Mouse (Mus musculus) layer of hippocampus, adult 18-20 months (tissue): ENCODE results near the gene Dnm1. TPM values are rescaled to one million over a fixed set of nuclear protein-coding genes. Genes with fewer than 3 reads are reported as not detected.

ENCODE experiments used
- DNase-seq, 2 experiments: peaks; one replicate each; pipeline ENCODE4 v3.0.0; 2022; ENCODE audit warnings: low spot score in 2 of 2
- total RNA-seq, 2 experiments: library from RNA; stranded (reverse); gene quantifications; 2 replicates each; pipeline ENCODE4 v1.2.3; 2021

Dnm1 gene
- total RNA-seq, 2 experiments from 2014 or later = 1,288 to 1,307 TPM

GRCm38 (mm10) chr2:32340836-32341633 lies 12.1 kb downstream of the Dnm1 start:
- DNase-seq = peak in 1 of 2 experiments; percentile 75

GRCm38 (mm10) chr2:32339912-32340642 lies 13.1 kb downstream of the Dnm1 start:
- no peak for DNase-seq

DNA sequence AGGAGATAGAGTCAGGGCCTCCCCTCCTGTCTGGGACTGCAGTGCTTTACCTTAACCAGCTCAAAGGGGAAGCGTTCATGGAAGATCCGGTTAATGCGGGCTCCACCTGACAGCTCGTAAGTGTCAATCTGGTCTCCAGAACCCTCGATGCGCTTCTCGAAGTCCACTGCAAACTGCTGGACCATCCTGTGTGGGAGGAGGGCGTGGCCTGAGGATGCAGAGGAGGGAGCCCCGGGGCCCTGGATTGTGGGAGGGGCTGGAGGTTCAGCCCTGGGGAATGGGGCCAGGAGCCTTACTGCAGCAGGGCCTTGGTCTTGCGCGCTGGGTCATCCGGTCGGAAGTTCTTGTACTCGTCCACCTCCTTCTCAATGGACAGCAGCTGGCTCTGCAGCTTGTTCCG lies 17.2 kb downstream of the Dnm1 start:
- DNase-seq = no peak

DNA sequence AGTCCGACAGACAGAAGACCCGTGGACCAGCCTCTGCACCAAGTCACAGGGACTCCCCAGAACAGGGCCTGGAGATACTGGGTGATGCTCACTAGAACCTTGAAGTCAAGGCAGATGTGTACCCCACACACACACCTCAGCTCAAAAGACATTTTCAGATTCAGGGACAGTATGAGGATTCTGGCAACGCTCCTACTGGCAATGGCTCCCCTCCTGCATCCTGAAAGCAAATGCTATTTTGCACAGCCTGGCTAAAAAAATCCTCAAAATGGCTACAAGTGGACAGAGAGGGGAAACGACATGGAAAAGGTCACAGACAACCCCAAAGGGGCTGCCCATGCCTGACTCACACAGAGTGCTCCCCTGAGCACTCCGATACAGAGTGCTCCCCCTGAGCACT lies 21.0 kb downstream of the Dnm1 start:
- no peak for DNase-seq

DNA sequence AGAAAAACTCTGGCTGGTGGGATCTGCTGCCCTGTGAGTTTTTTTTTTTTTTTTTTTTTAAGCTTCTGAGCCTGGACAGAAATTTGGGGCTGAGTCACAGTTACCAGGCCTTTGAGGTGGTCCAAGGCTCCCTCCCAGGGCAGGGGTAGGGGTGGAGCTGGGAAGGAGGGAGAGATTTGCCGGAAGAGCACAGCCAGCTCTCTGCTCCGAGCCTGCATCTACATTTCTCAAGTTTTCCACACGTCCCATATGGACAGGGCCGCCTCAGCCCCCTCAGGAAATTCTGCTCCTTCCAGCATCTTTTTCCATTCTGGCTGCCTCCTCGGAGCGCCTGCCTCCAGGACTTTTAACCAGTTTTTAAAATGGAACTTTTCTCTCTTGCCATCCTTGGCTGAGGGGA lies 23.6 kb downstream of the Dnm1 start:
- no peak for DNase-seq

DNA sequence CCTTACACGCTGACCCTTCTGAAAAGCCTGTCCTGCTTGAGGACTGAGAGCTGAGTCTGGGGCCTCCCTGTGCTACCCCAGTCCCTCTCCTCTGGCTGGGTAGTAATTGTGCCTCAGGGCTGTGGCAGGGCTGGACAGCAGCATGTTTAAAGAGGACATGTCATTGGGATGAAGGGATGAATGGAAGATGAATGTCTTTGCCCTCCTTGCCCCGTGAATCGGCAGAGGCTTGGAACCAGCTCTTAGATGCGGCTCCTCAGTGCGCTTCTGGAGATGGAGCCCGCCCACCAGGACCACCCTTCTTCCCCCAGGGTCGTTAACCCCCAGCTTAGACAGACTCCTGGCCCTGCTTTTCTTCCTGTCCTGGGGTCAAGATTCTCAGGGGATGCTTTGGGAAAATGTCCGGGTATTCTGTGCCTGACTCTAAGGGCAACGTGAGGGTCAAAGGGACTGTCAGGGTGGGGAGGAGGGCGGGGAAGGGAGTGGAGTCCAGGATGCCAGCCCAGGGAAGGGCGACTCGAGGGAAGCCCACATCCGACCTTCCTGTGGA lies 24.2 kb downstream of the Dnm1 start:
- no peak for DNase-seq

DNA sequence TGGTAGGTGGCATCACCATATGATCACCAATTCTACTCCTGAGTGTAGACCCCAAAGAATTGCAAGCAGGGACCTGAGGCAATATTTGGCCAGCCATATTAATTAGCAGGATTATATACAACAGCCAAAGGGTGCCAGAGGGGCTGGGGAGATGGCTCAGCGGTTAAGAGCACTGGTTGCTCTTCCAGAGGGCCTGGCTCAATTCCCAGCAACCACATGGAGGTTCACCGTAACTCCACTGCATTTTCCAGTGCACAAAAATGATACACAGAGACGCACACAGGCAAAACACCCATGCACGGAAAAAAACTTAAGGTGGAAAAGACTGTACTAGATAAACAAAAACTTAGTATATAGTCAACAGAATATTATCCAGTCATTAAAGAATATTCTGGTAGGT lies 25.9 kb downstream of the Dnm1 start:
- no peak for DNase-seq

- no peak for DNase-seq
These were observed 27.8 kb downstream of the Dnm1 start for GRCm38 (mm10) chr2:32325342-32325741.

- no peak for DNase-seq
These were observed 28.8 kb downstream of the Dnm1 start for GRCm38 (mm10) chr2:32324322-32324721.

DNA sequence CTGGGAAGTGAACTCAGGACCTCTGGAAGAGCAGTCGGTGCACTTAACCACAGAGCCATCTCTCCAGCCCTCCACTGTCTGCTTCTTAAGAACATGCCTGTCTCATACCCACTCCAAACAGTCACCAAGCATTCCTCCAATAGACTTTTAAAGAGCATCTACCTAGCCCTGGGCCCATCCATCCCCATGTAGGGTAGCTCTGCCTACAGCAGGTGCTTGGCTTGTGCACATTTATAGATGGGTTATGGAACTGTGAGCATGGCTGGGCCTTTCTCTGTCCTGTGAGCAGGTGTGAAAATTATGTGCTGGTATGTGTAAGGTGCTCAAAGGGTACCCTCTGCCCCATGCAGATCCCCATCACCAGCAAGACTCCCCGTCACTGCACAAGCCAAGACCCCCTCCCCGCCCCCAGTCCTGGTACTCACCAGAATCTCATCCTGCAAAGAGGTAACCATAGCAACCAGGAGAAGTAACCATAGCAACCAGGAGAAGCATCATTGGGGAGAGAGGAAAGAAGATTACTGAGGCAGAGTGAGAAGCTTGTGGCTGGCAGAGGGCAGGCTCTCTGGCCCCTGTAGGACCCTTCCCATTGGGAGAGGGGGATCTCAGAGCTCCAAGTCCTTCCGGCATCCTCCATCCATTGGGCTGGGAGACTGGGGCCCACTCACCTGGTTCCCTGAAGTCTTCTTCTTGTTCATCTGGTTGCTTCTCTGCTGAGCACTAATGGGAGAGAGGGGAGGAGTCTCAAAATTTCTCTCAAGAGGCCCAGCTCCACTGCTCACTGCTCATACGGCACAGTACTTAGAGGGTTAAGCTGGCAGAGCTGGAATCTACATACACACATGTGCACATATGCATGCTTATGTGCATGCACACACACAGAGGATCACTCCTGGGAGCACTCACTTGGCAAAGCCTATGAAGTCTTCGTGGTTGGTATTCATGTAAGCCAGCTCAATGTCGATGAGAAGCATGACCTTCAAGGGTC lies 30.1 kb downstream of the Dnm1 start:
- DNase-seq = no peak

GRCm38 (mm10) chr2:32321591-32322298 lies 31.4 kb downstream of the Dnm1 start:
- no peak for DNase-seq

- DNase-seq = no peak
These were observed 32.4 kb downstream of the Dnm1 start for GRCm38 (mm10) chr2:32320721-32321120.

DNA sequence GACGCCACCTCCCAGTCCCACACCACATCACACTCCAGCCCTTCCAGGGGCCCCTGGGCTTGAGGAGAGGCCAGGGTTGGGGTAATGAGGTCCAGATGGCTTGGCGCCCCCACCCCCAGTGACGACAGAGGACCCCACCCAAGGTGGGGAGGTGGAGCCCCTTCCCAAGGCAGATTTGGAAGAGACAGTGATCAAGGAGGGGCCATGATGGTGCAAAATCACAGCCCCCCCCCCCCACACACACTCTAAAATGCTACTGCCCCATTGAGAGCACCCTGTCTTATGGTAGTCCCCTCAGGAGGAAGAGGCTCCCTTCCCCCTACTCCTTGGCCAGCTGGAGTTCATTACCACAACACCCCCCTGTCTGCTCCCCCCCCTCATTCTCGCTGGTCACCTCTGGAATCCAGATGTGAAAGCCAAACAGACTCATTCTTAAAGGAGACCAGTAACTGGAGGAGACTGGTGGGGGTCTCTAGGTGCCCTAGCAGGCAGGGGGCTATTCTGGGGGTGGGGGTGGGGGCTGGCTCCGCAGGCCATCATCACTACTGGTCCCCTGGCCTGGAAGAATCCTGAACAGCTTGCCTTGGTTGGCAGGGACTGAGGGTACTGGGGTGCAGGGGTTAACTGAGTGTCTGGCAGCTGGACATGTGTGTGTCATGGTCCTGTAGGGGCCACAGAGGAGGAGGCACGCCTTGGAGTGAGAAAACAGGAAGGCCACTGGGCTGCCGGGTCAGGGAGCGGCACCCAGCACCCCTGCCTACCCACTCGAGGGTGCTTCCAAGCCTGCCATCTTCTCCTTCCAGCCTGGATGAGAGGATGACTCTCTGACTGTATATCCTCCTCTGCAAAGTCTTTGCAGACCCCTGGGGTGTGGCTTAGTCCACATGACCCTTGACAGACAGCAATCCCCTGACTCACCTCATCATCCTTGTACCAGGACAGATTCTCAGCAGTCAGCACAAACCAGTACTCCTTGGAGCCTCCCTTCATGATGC lies 33.3 kb downstream of the Dnm1 start:
- no peak for DNase-seq

GRCm38 (mm10) chr2:32318709-32319585 lies 34.2 kb downstream of the Dnm1 start:
- DNase-seq = no peak

GRCm38 (mm10) chr2:32317791-32318417 lies 35.2 kb downstream of the Dnm1 start:
- no peak for DNase-seq

DNA sequence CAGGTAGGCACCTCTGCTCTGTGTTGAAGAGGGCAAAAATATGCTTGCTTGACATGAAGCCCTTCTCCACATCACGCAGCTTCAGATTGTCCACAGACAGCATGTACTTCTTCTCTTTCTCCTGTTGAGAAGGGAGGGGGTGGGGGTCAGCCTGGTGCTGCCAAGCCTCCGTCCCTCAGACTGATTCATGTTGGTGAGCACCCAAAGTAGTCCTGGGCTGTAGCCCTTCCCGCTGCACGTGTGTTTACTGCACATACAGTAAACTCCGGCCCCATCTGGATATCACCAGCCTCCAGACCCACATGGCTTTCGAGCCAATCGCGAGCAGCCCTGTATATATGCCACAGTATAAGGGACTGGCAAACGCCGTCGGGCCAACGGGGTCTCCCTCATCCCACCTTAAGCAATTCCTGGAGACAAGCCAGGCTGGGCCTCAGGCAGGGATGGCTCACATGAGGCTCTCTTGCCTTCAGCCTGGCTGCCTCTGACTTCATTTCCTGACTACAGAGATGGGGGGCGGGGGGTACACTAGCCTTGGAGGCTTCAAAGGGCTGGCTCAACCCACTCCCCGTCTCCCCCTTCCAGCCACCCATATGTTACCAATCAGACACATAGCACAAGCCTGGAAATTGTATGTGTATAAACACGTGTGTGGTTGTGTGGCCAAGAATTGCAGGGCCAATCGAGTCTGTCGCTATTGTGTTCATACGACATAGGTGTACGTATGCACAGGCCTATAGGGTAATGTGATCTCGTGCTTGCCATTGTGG lies 36.1 kb downstream of the Dnm1 start:
- DNase-seq = no peak

DNA sequence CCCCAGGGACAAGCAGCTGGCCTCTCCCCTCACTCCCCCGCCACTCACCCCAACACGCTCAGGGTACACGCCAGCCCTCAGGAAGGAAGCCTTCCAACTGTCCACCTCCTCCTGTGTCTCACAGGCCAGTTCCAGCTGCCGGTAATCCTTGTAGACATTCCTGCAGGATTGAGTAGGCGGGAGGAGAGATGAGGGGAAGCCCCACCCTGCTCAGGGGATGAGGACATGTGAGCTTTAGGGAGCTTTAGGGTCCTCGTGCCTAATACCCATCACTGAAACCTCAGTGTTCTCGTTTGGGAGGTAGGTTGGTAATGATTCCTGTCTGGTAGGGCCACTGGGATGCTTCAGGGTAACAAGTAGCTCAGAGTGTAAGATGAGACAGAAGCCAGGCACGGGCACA lies 37.4 kb downstream of the Dnm1 start:
- no peak for DNase-seq
